Mouse (Mus musculus) urinary bladder, postnatal 4 days (tissue): ENCODE results near the gene Wfdc17.

Experiments used
- DNase-seq, 2 experiments: peaks; one replicate each; pipeline ENCODE4 v3.0.0; 2021 to 2022; ENCODE audit warnings: low spot score in 2 of 2

Gene Wfdc17

DNA sequence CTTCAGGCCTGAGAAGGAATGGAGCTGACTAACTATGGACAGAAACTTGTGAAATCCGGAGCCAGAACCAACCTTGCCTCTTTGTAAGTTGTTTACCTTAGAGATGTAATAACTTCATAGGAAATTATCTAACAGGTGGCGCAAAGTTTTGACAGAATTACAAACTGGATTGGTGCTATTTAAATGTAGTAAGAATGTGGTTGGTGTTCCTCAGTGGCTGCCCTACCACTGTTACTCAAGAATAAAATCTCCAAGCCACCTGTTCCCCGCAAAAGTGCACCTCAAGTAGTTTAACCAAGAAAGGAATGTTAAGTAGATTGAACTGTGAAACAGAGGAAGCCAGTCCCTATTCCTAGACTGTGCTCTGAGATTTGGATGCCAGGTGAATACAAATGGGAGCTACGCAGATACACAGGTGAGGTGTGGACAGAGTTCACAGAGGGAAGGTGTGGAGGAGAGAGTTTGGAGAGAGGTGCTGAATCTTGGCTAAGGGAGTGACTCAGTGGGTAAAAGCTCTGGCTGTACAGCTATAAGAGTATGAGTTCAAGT lies 36.7 kb downstream of the Wfdc17 start:
- no peak for DNase-seq

DNA sequence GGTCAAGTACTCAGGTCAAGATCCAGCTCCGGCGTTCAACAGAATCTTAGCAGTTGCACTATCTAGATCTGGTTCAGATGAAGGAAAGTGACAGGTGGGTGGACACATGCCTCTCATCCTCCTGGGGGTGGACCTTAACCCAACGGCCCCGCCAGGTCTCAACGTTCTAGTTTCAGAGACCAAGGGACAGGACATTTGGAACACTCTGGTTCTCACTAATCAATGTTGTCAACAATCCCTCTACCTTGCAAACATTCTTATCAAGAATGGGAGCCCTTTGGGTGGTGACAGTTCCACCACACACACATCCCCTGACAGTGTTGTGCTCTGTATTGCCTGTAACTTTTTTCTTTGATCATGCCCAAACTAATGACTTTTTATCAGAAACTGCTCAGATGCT lies 38.0 kb downstream of the Wfdc17 start:
- DNase-seq, result no peak

DNA sequence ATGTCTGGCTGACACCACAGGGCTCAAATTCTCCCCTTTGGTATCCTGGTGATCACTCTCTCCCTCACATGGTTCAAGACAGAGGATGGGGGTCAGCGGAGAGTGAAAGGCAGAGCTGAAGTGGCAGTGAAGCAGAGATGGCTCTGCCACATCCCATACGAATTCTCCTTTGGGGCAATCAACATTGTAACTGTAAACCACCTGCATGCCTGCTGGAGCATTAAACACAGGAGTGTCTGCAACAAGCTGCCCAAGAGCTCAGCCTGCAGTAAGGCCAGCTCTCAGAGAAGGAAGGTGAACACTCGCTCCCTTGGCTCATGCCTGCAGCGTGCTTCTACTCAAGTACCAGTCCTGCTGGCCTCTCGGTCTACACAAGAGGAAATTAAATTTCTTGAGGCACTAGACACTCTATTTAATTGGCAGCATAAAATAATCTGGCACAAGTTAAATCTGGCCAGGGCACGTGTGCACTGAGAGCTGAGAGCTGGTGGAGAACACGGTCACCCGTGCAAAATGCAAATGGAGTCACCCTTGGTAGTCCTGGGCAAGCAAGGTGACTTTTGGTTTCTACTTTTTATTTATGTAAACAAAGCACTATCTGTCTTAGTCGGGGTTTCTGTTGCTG lies 39.1 kb downstream of the Wfdc17 start:
- no peak for DNase-seq

DNA sequence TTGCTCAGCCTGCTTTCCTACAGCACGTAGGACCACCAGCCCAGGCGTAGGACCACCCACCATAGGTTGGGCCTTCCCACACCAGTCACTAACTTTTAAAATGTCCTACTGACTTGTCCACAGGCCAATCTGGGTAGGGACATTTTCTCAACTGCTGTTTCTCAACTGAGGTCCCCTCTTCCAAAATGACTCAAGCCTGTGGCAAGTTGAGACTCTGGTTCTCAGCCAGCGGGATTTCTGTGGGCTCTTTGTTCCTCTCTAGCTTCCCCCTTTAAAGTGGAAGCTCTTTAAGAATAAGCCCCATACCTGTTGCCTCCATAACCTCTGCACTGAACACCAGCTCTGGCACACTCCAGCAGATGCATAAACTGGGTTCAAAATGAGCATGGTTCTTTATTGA lies 39.7 kb downstream of the Wfdc17 start:
- DNase-seq, result no peak

DNA sequence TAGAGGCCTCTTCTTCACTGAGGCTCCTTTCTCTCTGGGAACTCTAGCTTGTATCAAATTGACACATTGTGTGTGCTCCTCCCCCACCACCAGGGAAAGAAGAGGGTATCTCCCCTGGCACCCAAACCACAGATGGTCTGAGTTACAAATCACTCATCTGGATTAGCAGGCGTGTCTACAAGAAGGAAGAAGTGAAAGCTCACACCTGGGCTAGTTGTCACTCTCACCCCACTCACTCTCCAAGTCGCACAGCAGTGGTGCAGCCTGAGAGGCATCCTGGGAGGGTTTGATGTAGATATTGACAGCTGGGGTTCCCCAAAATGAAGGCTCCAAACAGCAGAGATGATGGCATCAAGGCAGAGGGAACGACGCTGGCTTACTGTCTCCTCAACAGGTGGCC lies 42.4 kb downstream of the Wfdc17 start:
- no peak for DNase-seq

DNA sequence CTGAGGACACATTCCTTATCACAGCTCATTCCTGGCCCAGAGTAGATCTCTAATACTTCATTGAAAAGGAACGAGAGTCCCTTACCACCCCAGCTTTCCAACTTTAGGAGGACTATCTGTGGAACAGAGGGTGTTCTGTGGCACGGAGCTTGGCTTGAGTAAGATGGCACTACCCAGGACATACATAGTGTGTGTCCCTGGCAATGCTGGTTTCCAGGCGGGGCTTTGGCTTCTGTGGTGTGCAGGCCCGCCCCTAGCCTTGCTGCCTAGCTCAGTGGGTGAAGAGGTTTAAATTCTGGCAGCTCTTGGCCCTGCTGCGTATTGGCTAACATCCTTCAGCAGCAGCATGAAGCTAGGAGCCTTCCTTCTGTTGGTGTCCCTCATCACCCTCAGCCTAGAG lies 42.9 kb downstream of the Wfdc17 start, which contains the start of gene Wfdc21:
Gene Wfdc21 (plus strand): TSS at position 260 of the 400 bp plus-strand sequence.
- DNase-seq, result no peak

DNA sequence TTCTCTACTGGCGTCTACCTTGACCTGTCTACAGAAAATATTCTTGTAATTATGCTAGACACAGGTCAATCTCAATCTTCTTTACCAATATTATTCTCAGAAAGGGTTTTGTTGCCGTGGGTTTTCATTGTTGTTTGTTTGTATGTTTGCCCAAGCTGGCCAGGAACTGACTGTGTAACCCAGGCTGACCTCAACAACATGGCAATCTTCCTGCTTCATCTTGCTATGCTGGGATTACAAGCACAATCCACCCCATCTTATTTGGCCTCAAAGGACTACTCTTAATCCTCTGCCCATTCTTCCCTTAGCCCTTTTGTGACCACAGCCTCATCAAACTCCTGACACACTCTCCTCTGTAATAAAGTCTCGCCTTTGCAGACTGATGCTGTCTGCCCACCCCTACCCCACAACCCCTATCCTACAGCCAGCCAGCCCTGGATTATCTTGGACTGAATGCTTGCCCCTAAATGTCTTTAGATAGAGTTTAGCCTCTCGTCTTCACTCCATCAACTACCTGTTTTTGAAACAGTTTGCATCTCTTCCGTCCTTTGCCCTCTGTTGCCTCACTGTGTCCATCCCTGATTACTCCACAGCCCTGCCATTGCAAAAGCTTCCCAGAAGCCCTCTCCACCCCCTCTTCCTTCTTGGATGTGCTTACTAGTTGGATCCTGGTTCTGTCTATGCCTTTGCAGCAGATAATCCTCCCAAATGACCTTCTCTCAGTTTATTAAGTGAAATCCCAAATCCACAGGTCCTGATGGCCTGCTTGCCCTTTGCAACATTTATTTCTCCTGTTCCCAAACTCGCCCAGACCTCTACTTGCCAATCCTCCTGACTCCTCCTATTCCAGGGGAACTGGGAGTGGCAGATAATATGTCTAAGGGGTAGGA lies 43.8 kb downstream of the Wfdc17 start:
- no peak for DNase-seq

DNA sequence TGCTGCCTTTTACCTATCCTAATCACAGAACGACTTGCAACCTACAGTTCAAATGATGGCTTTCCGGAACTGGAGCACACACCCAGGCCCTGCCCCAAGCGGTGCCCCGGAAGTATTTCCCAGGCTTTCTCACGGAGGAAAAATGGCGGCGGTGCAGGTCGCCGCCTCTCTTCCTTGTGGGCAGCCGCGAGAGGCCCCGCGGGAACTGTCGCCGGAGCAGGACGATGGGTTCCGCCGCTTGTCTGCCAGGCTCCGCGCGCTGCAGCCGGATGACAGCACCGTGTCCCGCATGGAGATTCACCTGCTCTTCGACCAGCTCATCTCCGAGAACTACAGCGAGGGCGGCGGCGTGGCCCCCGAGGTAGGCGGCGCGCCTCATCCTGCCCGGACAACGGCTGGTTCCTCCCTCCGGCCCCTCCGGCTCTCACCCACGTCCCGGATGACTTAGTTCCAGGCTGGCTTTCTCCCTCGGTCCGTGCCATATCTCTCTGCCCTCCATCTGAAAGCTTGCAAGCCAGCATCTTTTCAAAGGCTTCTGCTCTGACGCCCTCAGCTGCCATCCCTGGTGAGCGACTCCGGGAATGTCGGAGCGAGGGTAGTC lies 49.9 kb downstream of the Wfdc17 start, which contains the start of gene Heatr6:
Gene Heatr6 (plus strand): TSS at position 116 of the 601 bp plus-strand sequence.
- DNase-seq, result peak; percentile 86 to 93

DNA sequence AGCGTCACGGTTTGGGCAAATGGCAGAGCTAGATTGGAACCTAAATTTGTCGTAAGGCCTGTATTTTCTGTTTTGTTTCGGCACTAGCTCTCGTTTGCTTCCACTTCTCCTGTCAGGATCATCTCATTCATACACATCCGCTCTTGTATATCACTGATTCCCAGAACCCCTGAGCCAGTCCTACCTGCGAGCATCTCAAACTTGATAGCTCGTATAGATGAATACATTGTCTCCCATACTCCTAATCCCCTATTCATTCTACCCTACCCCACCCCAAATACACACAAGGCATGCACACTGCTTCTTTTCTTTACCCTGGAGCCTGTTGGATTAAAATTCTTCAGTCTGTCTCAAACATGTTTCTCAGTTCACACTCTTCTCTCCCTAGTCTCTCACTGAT lies 50.4 kb downstream of the Wfdc17 start:
- DNase-seq, result no peak
